In genomic region chr5:134920106-134920687, GRCm38 (mm10) we compare ENCODE assay signal across 1 mouse cellular context.
A peak's percentile ranks its signal among the peaks of the same experiment; 100 is the strongest.
TF ChIP-seq lines count a peak whose summit lies in the region.

No protein-coding gene starts in this region.

TF ChIP-seq in MEL, 35 proteins besides CTCF, POLR2A, EP300 and RAD21:
- TF ChIP-seq MYC (IDR thresholded peaks at IDR 0.05; ENCODE audit: low read depth, low read length): no peak
- TF ChIP-seq ZMIZ1 (IDR thresholded peaks at IDR 0.05; ENCODE audit: low read depth, low read length): no peak
- TF ChIP-seq GATA1 (IDR thresholded peaks at IDR 0.05; ENCODE audit: low read depth, low read length): peak; percentile 65
- no peak for TF ChIP-seq E2F4 (IDR thresholded peaks at IDR 0.05; ENCODE audit: borderline replicate concordance, low read depth, low read length)
- no peak for TF ChIP-seq GABPA (IDR thresholded peaks at IDR 0.05; ENCODE audit: low read depth, low read length)
- TF ChIP-seq NELFE (IDR thresholded peaks at IDR 0.05; ENCODE audit: low read depth, low read length): no peak
- no peak for TF ChIP-seq ZC3H11A (IDR thresholded peaks at IDR 0.05; ENCODE audit: low read depth, low read length)
- no peak for TF ChIP-seq HCFC1 (IDR thresholded peaks at IDR 0.05; ENCODE audit: low read depth, low read length)
- no peak for TF ChIP-seq RCOR1 (IDR thresholded peaks at IDR 0.05; ENCODE audit: low read depth, low read length)
- no peak for TF ChIP-seq POLR2AphosphoS2 (IDR thresholded peaks at IDR 0.05; ENCODE audit: low read length)
- no peak for TF ChIP-seq KAT2A (conservative IDR thresholded peaks at IDR 0.05; ENCODE audit: low read depth, low read length)
- peak; percentile 59; the same call in 1 of the 2 replicates for TF ChIP-seq ETS1 (IDR thresholded peaks at IDR 0.05; ENCODE audit: low read depth, low read length)
- no peak for TF ChIP-seq JUND (IDR thresholded peaks at IDR 0.05; ENCODE audit: low read depth, low read length)
- peak; percentile 73; the same call in 1 of the 2 replicates for TF ChIP-seq TCF12 (IDR thresholded peaks at IDR 0.05; ENCODE audit: low read depth, low read length)
- TF ChIP-seq MEF2A (IDR thresholded peaks at IDR 0.05; ENCODE audit: extremely low read depth, insufficient replicate concordance, low read depth, low read length, poor library complexity, severe bottlenecking): no peak
- TF ChIP-seq ELF1 (IDR thresholded peaks at IDR 0.05; ENCODE audit: low read depth, low read length): no peak
- no peak for TF ChIP-seq CHD2 (IDR thresholded peaks at IDR 0.05; ENCODE audit: low read length)
- TF ChIP-seq BHLHE40 (IDR thresholded peaks at IDR 0.05; ENCODE audit: borderline replicate concordance, low read depth, low read length): peak; percentile 85
- TF ChIP-seq ZKSCAN1 (IDR thresholded peaks at IDR 0.05; ENCODE audit: low read depth, low read length): no peak
- TF ChIP-seq MAFK (IDR thresholded peaks at IDR 0.05; ENCODE audit: borderline replicate concordance, low read depth, low read length): no peak
- TF ChIP-seq USF1 (IDR thresholded peaks at IDR 0.05; ENCODE audit: low read depth, low read length): no peak
- TF ChIP-seq POLR2AphosphoS5 (IDR thresholded peaks at IDR 0.05; ENCODE audit: borderline replicate concordance, low read depth, low read length): no peak
- TF ChIP-seq TAL1 (IDR thresholded peaks at IDR 0.05; ENCODE audit: low read length): peak; percentile 37
- no peak for TF ChIP-seq MAX (IDR thresholded peaks at IDR 0.05; ENCODE audit: low read length)
- TF ChIP-seq SMC3 (IDR thresholded peaks at IDR 0.05; ENCODE audit: low read depth, low read length): no peak
- no peak for TF ChIP-seq TBP (IDR thresholded peaks at IDR 0.05; ENCODE audit: low read depth, low read length)
- TF ChIP-seq SIN3A (IDR thresholded peaks at IDR 0.05; ENCODE audit: low read length): no peak
- TF ChIP-seq MYB (IDR thresholded peaks at IDR 0.05; ENCODE audit: low read depth, low read length): no peak
- no peak for TF ChIP-seq NRF1 (IDR thresholded peaks at IDR 0.05; ENCODE audit: insufficient read depth, low read depth, low read length, poor library complexity, severe bottlenecking)
- no peak for TF ChIP-seq MAZ (IDR thresholded peaks at IDR 0.05; ENCODE audit: low read depth, low read length)
- TF ChIP-seq ZNF384 (IDR thresholded peaks at IDR 0.05; ENCODE audit: low read depth, low read length): no peak
TF ChIP-seq in MEL: peak in this region for 5.
